Mouse (Mus musculus): ENCODE results near the gene Lrrc58. TPM values are rescaled to one million over a fixed set of nuclear protein-coding genes. Genes with fewer than 3 reads are reported as not detected.

Lrrc58 gene
- 66.7 and 71.9 TPM in 2 replicates for polyA plus RNA-seq (2016; fragmentation: Nextera tagmentation; extraction: Ambion mirVana)

- Histone ChIP-seq H3K4me2 (peak within 1 kb of the TSS; percentile 61), H3K36me3 (peaks cover 9% of the 10 kb centered on the region), H3K9me3 (no peaks in the 10 kb centered on the region), H3K27me3 (no peaks in the 10 kb centered on the region), H3K4me3 (replicated peaks) (peak within 1 kb of the TSS; percentile 98), H3K4me1 (replicated peaks) (peaks cover 19% of the 10 kb centered on the region), H3K27ac (peak within 1 kb of the TSS; percentile 99), H3K9ac (replicated peaks) (peak within 1 kb of the TSS; percentile 99)
- under 1% methylated on average over 78 of the region's 86 CpGs for WGBS
- ATAC-seq (ENCODE audit: insufficient number of reproducible peaks, insufficient read depth, low FRiP score, low TSS enrichment, low read depth) = peak; percentile 89
Measured at GRCm38 (mm10) chr16:37867791-37868505, at the start of gene Lrrc58. Gene Lrrc58 (plus strand): TSS chr16:37868389.

GRCm38 (mm10) chr16:37823949-37824348 is 44.2 kb upstream of the Lrrc58 start:
- H3K9me3 ChIP-seq = no peaks in the 10 kb centered on the region
- no peak for ATAC-seq (ENCODE audit: insufficient number of reproducible peaks, insufficient read depth, low FRiP score, low TSS enrichment, low read depth)

GRCm38 (mm10) chr16:37824778-37825505 is 43.2 kb upstream of the Lrrc58 start:
- Histone ChIP-seq H3K4me1 (replicated peaks) (no peaks in the 10 kb centered on the region), H3K9ac (replicated peaks) (no peak overlapping the region), H3K27me3 (no peaks in the 10 kb centered on the region), H3K4me3 (replicated peaks) (no peak overlapping the region), H3K27ac (no peak overlapping the region), H3K9me3 (no peaks in the 10 kb centered on the region), H3K4me2 (no peak overlapping the region), H3K36me3 (peaks cover 100% of the 10 kb centered on the region)
- ATAC-seq (ENCODE audit: insufficient number of reproducible peaks, insufficient read depth, low FRiP score, low TSS enrichment, low read depth) = no peak
- WGBS = 96% methylated on average over 12 of the region's 12 CpGs

More at GRCm38 (mm10) chr16:37823949-37824348, 44.2 kb upstream of the Lrrc58 start:
- Histone ChIP-seq H3K4me2 (no peak overlapping the region), H3K27me3 (no peaks in the 10 kb centered on the region), H3K9ac (replicated peaks) (no peak overlapping the region), H3K36me3 (peaks cover 100% of the 10 kb centered on the region), H3K4me3 (replicated peaks) (no peak overlapping the region), H3K27ac (no peak overlapping the region), H3K4me1 (replicated peaks) (no peaks in the 10 kb centered on the region)
- WGBS = 85% methylated on average over 5 of the region's 5 CpGs

GRCm38 (mm10) chr16:37826286-37826685 is 41.9 kb upstream of the Lrrc58 start:
- Histone ChIP-seq H3K9ac (replicated peaks) (no peak overlapping the region), H3K27ac (no peak overlapping the region), H3K36me3 (peaks cover 100% of the 10 kb centered on the region), H3K4me2 (no peak overlapping the region), H3K4me3 (replicated peaks) (no peak overlapping the region), H3K27me3 (no peaks in the 10 kb centered on the region), H3K4me1 (replicated peaks) (no peaks in the 10 kb centered on the region), H3K9me3 (no peaks in the 10 kb centered on the region)
- no peak for ATAC-seq (ENCODE audit: insufficient number of reproducible peaks, insufficient read depth, low FRiP score, low TSS enrichment, low read depth)
- WGBS = 96% methylated on average over 3 of the region's 3 CpGs

DNA sequence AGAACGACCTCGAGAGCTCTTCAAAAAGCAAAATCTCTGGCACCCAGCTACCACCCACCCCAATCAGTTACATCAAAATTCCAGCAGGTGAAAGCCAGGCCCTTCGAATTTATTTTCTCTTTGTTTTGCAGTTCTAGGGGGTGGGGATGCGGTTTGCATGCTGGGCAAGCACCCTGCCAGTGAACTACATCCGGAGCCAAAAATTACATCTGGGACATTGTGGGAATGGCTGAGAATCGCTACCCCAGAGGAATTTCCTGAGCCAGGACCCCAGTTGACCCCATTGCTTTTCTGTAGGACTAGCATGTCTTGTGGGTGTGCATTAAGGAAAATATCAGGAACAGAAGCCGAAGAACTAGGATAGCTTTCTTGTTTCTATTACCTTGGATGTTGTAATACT is 37.1 kb upstream of the Lrrc58 start:
- Histone ChIP-seq H3K4me2 (no peak overlapping the region), H3K4me3 (replicated peaks) (no peak overlapping the region), H3K9ac (replicated peaks) (no peak overlapping the region), H3K36me3 (peaks cover 97% of the 10 kb centered on the region), H3K27me3 (no peaks in the 10 kb centered on the region), H3K9me3 (no peaks in the 10 kb centered on the region), H3K27ac (0 out of 2 replicates have a peak overlapping the region, but pooled peaks have one; percentile 50), H3K4me1 (replicated peaks) (no peaks in the 10 kb centered on the region)
- 86% methylated on average over 7 of the region's 7 CpGs for WGBS
- no peak for ATAC-seq (ENCODE audit: insufficient number of reproducible peaks, insufficient read depth, low FRiP score, low TSS enrichment, low read depth)

DNA sequence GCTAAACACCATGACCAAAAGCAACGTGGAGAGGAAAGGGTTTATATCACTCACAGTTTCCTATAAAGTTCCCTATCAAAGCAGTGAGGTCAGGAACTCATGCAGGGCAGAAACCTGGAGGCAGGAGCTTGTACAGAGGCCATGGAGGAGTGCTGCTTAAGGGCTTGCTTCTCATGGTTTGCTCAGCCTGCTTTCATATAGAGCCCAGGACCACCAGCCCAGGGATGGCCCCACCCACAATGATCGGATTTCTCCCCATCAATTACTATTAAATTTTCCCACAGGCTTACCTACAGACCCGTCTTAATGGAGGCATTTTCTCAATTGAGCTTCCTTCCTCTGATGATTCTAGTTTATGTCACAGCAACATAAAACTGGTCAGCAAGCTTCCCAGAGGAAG is 30.6 kb upstream of the Lrrc58 start:
- H3K36me3 ChIP-seq = peaks cover 45% of the 10 kb centered on the region
- 67% methylated on average over 3 of the region's 3 CpGs for WGBS
- no peak overlapping the region for H3K4me2 ChIP-seq
- no peak for ATAC-seq (ENCODE audit: insufficient number of reproducible peaks, insufficient read depth, low FRiP score, low TSS enrichment, low read depth)
- no peaks in the 10 kb centered on the region for H3K4me1 ChIP-seq (replicated peaks)
- H3K4me3 ChIP-seq (replicated peaks) = no peak overlapping the region
- H3K9ac ChIP-seq (replicated peaks) = no peak overlapping the region
- H3K9me3 ChIP-seq = no peaks in the 10 kb centered on the region
- no peaks in the 10 kb centered on the region for H3K27me3 ChIP-seq
- H3K27ac ChIP-seq = no peak overlapping the region

DNA sequence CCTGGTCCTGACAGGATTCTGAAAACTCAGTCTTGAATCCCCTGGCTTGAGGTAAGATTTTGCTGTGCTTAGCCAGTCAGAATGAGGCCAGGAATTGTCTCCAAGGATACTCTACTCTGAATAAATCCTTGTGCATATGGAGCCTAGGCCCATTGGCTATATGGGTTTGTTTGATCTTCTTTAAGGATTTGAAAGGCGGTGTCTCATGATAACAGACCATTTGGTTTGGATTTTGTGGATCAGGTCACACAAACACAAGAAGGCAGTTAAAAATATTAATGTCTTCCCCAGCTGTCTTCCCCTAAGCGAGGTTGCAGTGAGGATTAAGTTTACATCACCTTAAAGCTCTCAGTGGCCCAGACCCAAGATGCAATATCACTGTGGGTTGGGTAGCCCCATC is 25.8 kb upstream of the Lrrc58 start:
- H3K4me1 ChIP-seq (replicated peaks) = no peaks in the 10 kb centered on the region
- no peaks in the 10 kb centered on the region for H3K9me3 ChIP-seq
- no peak overlapping the region for H3K9ac ChIP-seq (replicated peaks)
- H3K27ac ChIP-seq = no peak overlapping the region
- no peaks in the 10 kb centered on the region for H3K27me3 ChIP-seq
- WGBS = 60% methylated on average over 2 of the region's 2 CpGs
- no peak overlapping the region for H3K4me3 ChIP-seq (replicated peaks)
- H3K4me2 ChIP-seq = no peak overlapping the region
- no peak for ATAC-seq (ENCODE audit: insufficient number of reproducible peaks, insufficient read depth, low FRiP score, low TSS enrichment, low read depth)
- H3K36me3 ChIP-seq = 0 out of 2 replicates have a peak, but pooled peaks cover under 1% of the 10 kb centered on the region

GRCm38 (mm10) chr16:37843740-37844139 is 24.4 kb upstream of the Lrrc58 start:
- Histone ChIP-seq H3K9ac (replicated peaks) (no peak overlapping the region), H3K4me1 (replicated peaks) (no peaks in the 10 kb centered on the region), H3K9me3 (no peaks in the 10 kb centered on the region), H3K4me3 (replicated peaks) (no peak overlapping the region), H3K4me2 (no peak overlapping the region), H3K27me3 (no peaks in the 10 kb centered on the region), H3K36me3 (no peaks in the 10 kb centered on the region), H3K27ac (no peak overlapping the region)
- no peak for ATAC-seq (ENCODE audit: insufficient number of reproducible peaks, insufficient read depth, low FRiP score, low TSS enrichment, low read depth)
- 91% methylated on average over 12 of the region's 12 CpGs for WGBS

DNA sequence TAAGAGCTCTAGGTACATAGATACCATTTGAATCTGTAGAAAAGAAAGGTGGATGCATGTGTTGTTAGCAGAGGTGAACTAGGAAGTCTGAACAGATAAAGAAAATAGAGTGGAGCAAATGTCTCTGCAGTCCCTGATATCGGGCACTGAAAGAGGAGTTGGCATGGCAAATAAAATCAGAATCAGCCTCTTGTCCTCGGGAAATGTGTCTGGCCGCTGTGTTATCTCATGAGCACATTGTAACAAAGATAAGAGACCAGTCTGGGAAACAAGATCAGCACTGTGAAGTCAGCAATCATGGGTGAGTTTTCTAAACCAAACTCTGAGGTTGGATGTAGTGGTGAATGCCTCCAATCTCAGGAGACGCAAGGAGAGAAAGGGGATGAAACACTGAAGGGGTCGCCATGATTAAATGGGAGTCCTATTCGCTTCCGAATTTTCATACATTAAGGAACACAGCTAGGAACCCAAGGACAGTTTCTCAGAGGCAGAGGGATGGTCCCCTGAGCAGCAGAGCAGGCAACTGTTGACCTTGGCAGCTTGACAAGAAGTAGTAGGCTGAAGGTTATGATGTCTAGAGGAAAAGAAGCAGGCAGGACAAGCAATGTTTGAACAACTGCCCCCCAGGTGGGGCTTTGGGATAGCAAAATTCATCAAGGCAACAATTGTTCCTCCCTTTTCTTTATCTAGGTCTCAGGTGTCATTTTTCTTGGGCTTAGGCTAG is 22.8 kb upstream of the Lrrc58 start:
- H3K36me3 ChIP-seq = no peaks in the 10 kb centered on the region
- H3K9me3 ChIP-seq = no peaks in the 10 kb centered on the region
- H3K9ac ChIP-seq (replicated peaks) = no peak overlapping the region
- H3K4me2 ChIP-seq = no peak overlapping the region
- ATAC-seq (ENCODE audit: insufficient number of reproducible peaks, insufficient read depth, low FRiP score, low TSS enrichment, low read depth) = no peak
- H3K27me3 ChIP-seq = no peaks in the 10 kb centered on the region
- H3K4me3 ChIP-seq (replicated peaks) = no peak overlapping the region
- no peaks in the 10 kb centered on the region for H3K4me1 ChIP-seq (replicated peaks)
- H3K27ac ChIP-seq = no peak overlapping the region
- 84% methylated on average over 7 of the region's 7 CpGs for WGBS

DNA sequence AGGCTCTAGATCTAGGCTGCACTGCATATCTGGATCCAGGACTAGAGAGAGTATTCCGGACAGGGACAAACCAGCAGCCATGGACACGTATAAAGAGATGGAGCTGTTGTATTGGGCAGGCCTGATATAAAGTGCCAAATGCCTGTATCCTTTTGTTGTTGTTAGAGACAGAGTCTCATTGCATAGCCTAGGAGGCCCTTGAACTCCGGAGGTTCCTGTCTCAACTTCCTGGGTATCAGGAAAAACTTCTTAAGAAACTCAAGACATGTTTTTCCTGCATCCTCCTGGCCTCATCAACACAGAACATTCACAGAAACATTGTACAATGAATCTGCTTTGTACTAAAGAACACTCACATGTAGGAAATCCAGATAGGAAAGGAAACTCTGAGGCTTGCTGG is 21.1 kb upstream of the Lrrc58 start:
- no peak overlapping the region for H3K4me3 ChIP-seq (replicated peaks)
- H3K9me3 ChIP-seq = no peaks in the 10 kb centered on the region
- 87% methylated on average over 3 of the region's 3 CpGs for WGBS
- H3K4me2 ChIP-seq = no peak overlapping the region
- ATAC-seq (ENCODE audit: insufficient number of reproducible peaks, insufficient read depth, low FRiP score, low TSS enrichment, low read depth) = no peak
- no peak overlapping the region for H3K27ac ChIP-seq
- peaks cover 5% of the 10 kb centered on the region; the same call in 1 of the 2 replicates for H3K4me1 ChIP-seq (replicated peaks)
- no peaks in the 10 kb centered on the region for H3K36me3 ChIP-seq
- no peaks in the 10 kb centered on the region for H3K27me3 ChIP-seq
- H3K9ac ChIP-seq (replicated peaks) = no peak overlapping the region

- Histone ChIP-seq H3K9ac (replicated peaks) (no peak overlapping the region), H3K27me3 (no peaks in the 10 kb centered on the region), H3K36me3 (no peaks in the 10 kb centered on the region), H3K9me3 (no peaks in the 10 kb centered on the region), H3K4me1 (replicated peaks) (peaks cover 5% of the 10 kb centered on the region; the same call in 1 of the 2 replicates), H3K4me3 (replicated peaks) (no peak overlapping the region), H3K27ac (0 out of 2 replicates have a peak overlapping the region, but pooled peaks have one; percentile 20), H3K4me2 (no peak overlapping the region)
- no peak for ATAC-seq (ENCODE audit: insufficient number of reproducible peaks, insufficient read depth, low FRiP score, low TSS enrichment, low read depth)
- WGBS = 19% methylated on average over 5 of the region's 5 CpGs
Measured at GRCm38 (mm10) chr16:37851366-37851765, 16.8 kb upstream of the Lrrc58 start.

Measured in limb, embryonic 12.5 days (tissue).